Mouse (Mus musculus) Patski (cell line): ENCODE data around the gene Ctc1. TPM values are rescaled to one million over a fixed set of nuclear protein-coding genes. Genes with fewer than 3 reads are reported as not detected.
A peak's percentile ranks its signal among the peaks of the same experiment; 100 is the strongest.

ENCODE experiments used
- ATAC-seq: fragments of 100-300 bp; one replicate; pipeline ENCODE4 v1.8.0; 2021
- CTCF ChIA-PET: fragments of 350-600 bp; sonication (Branson Sonifier 250); formaldehyde crosslinking; loops from one replicate; lab custom pipeline; 2022; ENCODE audit warnings: inconsistent platforms; lab: Charles Lee
- POLR2A ChIA-PET: fragments of 350-600 bp; sonication (Branson Sonifier 250); formaldehyde crosslinking; loops from one replicate; lab custom pipeline; 2022; ENCODE audit warnings: antibody characterized with exemption, inconsistent platforms; lab: Charles Lee
- DNase-seq: peaks from one replicate; pipeline ENCODE4 v3.0.0-alpha.2; 2011; ENCODE audit warnings: low read depth, low spot score
- H3K27me3 ChIP-seq: fragments of 371-371 bp; one replicate; pipeline ENCODE4 v1.5.1; 2021
- CTCF ChIP-seq: fragments of 100-300 bp; IDR thresholded peaks from one replicate; pipeline ENCODE4 v1.5.1; 2021
- in situ Hi-C: fragments of 300-500 bp; cut with MboI; formaldehyde crosslinking; loops from 3 replicates; pipeline ENCODE4 v1.11.1; 2018; ENCODE audit warnings: low pct_unique_long_range_greater_than_20kb, mixed read lengths
- polyA plus RNA-seq: library from polyadenylated mRNA; unstranded; gene quantifications from one replicate; pipeline ENCODE4 v1.2.3, GENCODE M21; 2021

Ctc1 gene
- polyA plus RNA-seq, 1 experiment from 2014 or later, result 44.1 TPM

- ATAC-seq (peak; percentile 52), DNase-seq (no peak)
- H3K27me3 ChIP-seq, result no peaks in the 10 kb centered on the region
- ChIA-PET CTCF (no interaction called here), POLR2A (interaction anchor here (2.2 kb wide), 1 partner anchor 13 kb away, joined by 8 read pairs; the partner anchor contains the start of gene Borcs6)
- in situ Hi-C loops, result no loop called here
- TF ChIP-seq CTCF, result no peak
Measured at GRCm38 (mm10) chr11:69045531-69046394, 30.1 kb downstream of the Ctc1 start, which contains the start of gene Aurkb. Gene Aurkb (plus strand): TSS chr11:69045647.

GRCm38 (mm10) chr11:69046395-69046774 is 30.7 kb downstream of the Ctc1 start:
- ATAC-seq (no peak), DNase-seq (no peak)
- ChIA-PET POLR2A (interaction anchor here (2.2 kb wide), 1 partner anchor 13 kb away, joined by 8 read pairs; the partner anchor contains the start of gene Borcs6), CTCF (no interaction called here)
- in situ Hi-C loops, result no loop called here
- no peaks in the 10 kb centered on the region for H3K27me3 ChIP-seq
- TF ChIP-seq CTCF, result no peak

GRCm38 (mm10) chr11:69047592-69047991 is 31.9 kb downstream of the Ctc1 start:
- ChIA-PET POLR2A (interaction anchor here (2.2 kb wide), 1 partner anchor 11 kb away, joined by 8 read pairs; the partner anchor contains the start of gene Borcs6), CTCF (interaction anchor here (1.2 kb wide), 1 partner anchor 11 kb away, joined by 3 read pairs; no protein-coding TSS in a partner anchor)
- no peak for DNase-seq
- H3K27me3 ChIP-seq, result no peaks in the 10 kb centered on the region
- TF ChIP-seq CTCF, result no peak
- ATAC-seq, result no peak
- in situ Hi-C loops, result no loop called here

GRCm38 (mm10) chr11:69048151-69048550 is 32.4 kb downstream of the Ctc1 start:
- H3K27me3 ChIP-seq, result no peaks in the 10 kb centered on the region
- CTCF ChIA-PET, result interaction anchor here (1.2 kb wide), 1 partner anchor 10 kb away, joined by 3 read pairs; no protein-coding TSS in a partner anchor
- in situ Hi-C loops, result no loop called here
- POLR2A ChIA-PET, result no interaction called here
- no peak for ATAC-seq
- TF ChIP-seq CTCF, result no peak
- no peak for DNase-seq

- ATAC-seq (no peak), DNase-seq (no peak)
- ChIA-PET POLR2A (interaction anchor here (1.2 kb wide), 2 partner anchors 9 to 11 kb away, joined by 4 read pairs; partner anchors contain the start of gene Borcs6), CTCF (interaction anchor here (1.1 to 1.6 kb wide), 2 partner anchors 8 to 15 kb away, joined by 3 to 4 read pairs; partner anchors contain the start of gene Borcs6)
- no peaks in the 10 kb centered on the region for H3K27me3 ChIP-seq
- TF ChIP-seq CTCF, result no peak
- in situ Hi-C loops, result no loop called here
Measured at GRCm38 (mm10) chr11:69050748-69051147, 35.0 kb downstream of the Ctc1 start.

GRCm38 (mm10) chr11:69051771-69052170 is 36.1 kb downstream of the Ctc1 start:
- in situ Hi-C loops, result no loop called here
- no peaks in the 10 kb centered on the region for H3K27me3 ChIP-seq
- ChIA-PET CTCF (no interaction called here), POLR2A (no interaction called here)
- ATAC-seq (no peak), DNase-seq (no peak)
- no peak for TF ChIP-seq CTCF

- TF ChIP-seq CTCF, result no peak
- POLR2A ChIA-PET, result no interaction called here
- DNase-seq (no peak), ATAC-seq (no peak)
- CTCF ChIA-PET, result interaction anchor here (1.5 kb wide), 1 partner anchor 17 kb away, joined by 3 read pairs; no protein-coding TSS in a partner anchor
- in situ Hi-C loops, result no loop called here
- no peaks in the 10 kb centered on the region for H3K27me3 ChIP-seq
Measured at GRCm38 (mm10) chr11:69052824-69053421, 37.2 kb downstream of the Ctc1 start.

GRCm38 (mm10) chr11:69053848-69054247 is 38.1 kb downstream of the Ctc1 start:
- no peak for ATAC-seq
- H3K27me3 ChIP-seq, result no peaks in the 10 kb centered on the region
- in situ Hi-C loops, result no loop called here
- ChIA-PET CTCF (interaction anchor here (1.5 kb wide), 1 partner anchor 18 kb away, joined by 3 read pairs; no protein-coding TSS in a partner anchor), POLR2A (no interaction called here)
- no peak for DNase-seq
- no peak for TF ChIP-seq CTCF

GRCm38 (mm10) chr11:69058265-69058664 is 42.6 kb downstream of the Ctc1 start:
- DNase-seq, result no peak
- CTCF ChIA-PET, result interaction anchor here (1.3 to 1.5 kb wide), 2 partner anchors 11 to 14 kb away, joined by 3 read pairs; no protein-coding TSS in a partner anchor
- in situ Hi-C loops, result no loop called here
- no peak for TF ChIP-seq CTCF
- H3K27me3 ChIP-seq, result no peaks in the 10 kb centered on the region
- POLR2A ChIA-PET, result interaction anchor here (2.0 kb wide), 1 partner anchor 12 kb away, joined by 8 read pairs; the partner anchor contains the start of gene Aurkb
- ATAC-seq, result no peak

- POLR2A ChIA-PET, result interaction anchor here (1.4 to 2.3 kb wide), 5 partner anchors 8 to 20 kb away, joined by 4 to 13 read pairs (median 8); partner anchors contain the start of gene Aurkb
- TF ChIP-seq CTCF, result no peak
- peak; percentile 8 for ATAC-seq
- CTCF ChIA-PET, result interaction anchor here (0.9 to 1.8 kb wide), 6 partner anchors 8 to 55 kb away, joined by 3 to 5 read pairs (median 4); no protein-coding TSS in a partner anchor
- no peak for DNase-seq
- H3K27me3 ChIP-seq, result no peaks in the 10 kb centered on the region
- in situ Hi-C loops, result no loop called here
Measured at GRCm38 (mm10) chr11:69058729-69059356, 43.1 kb downstream of the Ctc1 start.
